Mouse (Mus musculus) hindbrain, embryonic 16.5 days (tissue): ENCODE measurements around the gene Glrx5. TPM values are rescaled to one million over a fixed set of nuclear protein-coding genes. Genes with fewer than 3 reads are reported as not detected.

ENCODE experiments used
- ATAC-seq: fragments of 200-750 bp; cut with Nextera tagmentation; 2 replicates; pipeline ENCODE4 v1.8.0; 2017; ENCODE audit warnings: moderate TSS enrichment, moderate library complexity
- H3K27ac ChIP-seq: fragments of 300-500 bp; sonication (generic); 2 replicates; pipeline ENCODE4 v1.5.1; 2014; ENCODE audit warnings: low read depth, mild to moderate bottlenecking, control low read depth, low read length, moderate library complexity
- H3K27me3 ChIP-seq: fragments of 300-500 bp; sonication (generic); replicated peaks from 2 replicates; pipeline ENCODE4 v1.6.1; 2014; ENCODE audit warnings: low read length; ENCODE audit not compliant: control insufficient read depth, insufficient read depth
- H3K36me3 ChIP-seq: fragments of 300-500 bp; sonication (generic); 2 replicates; pipeline ENCODE4 v1.6.1; 2014; ENCODE audit warnings: mild to moderate bottlenecking, low read length, moderate library complexity, mixed read lengths; ENCODE audit not compliant: control insufficient read depth, insufficient read depth
- H3K4me1 ChIP-seq: fragments of 300-500 bp; sonication (generic); 2 replicates; pipeline ENCODE4 v1.6.1; 2014; ENCODE audit warnings: low read depth, low read length; ENCODE audit not compliant: control insufficient read depth, insufficient read depth
- H3K4me2 ChIP-seq: fragments of 300-500 bp; sonication (generic); 2 replicates; pipeline ENCODE4 v1.6.1; 2014; ENCODE audit warnings: mild to moderate bottlenecking, low read length, control low read depth, moderate library complexity
- H3K4me3 ChIP-seq: fragments of 300-500 bp; sonication (generic); 2 replicates; pipeline ENCODE4 v1.5.1; 2014; ENCODE audit warnings: mild to moderate bottlenecking, low read length, control low read depth, moderate library complexity
- H3K9ac ChIP-seq: fragments of 300-500 bp; sonication (generic); 2 replicates; pipeline ENCODE4 v1.6.1; 2014; ENCODE audit warnings: low read depth, mild to moderate bottlenecking, control low read depth, low read length, moderate library complexity
- H3K9me3 ChIP-seq: fragments of 300-500 bp; sonication (generic); 2 replicates; pipeline ENCODE4 v1.6.1; 2014; ENCODE audit warnings: mild to moderate bottlenecking, low read length, moderate library complexity; ENCODE audit not compliant: control insufficient read depth
- WGBS: fragments of 180-500 bp; shearing (Covaris S2); extraction: QIAGEN DNeasy Blood & Tissue Kit; methylation state at CpG from one replicate; pipeline ENCODE4 v1.1.7; 2014; 5-methylcytosine and 5-hydroxymethylcytosine counted together
- polyA plus RNA-seq: library from polyadenylated mRNA; unstranded; fragments of >200 nt; fragmentation: Nextera tagmentation; extraction: Ambion mirVana; gene quantifications from 2 replicates; pipeline ENCODE4 v1.2.1, GENCODE M21; 2015

The Glrx5 gene
- polyA plus RNA-seq, 1 experiment from 2014 or later = 179 TPM

GRCm38 (mm10) chr12:104995259-104995876 lies 37.1 kb upstream of the Glrx5 start:
- H3K4me3 ChIP-seq = no peak overlapping the region
- ATAC-seq = no peak
- H3K4me1 ChIP-seq = no peaks in the 10 kb centered on the region
- no peak overlapping the region for H3K4me2 ChIP-seq
- WGBS = 92% methylated on average over 12 of the region's 12 CpGs
- no peak overlapping the region for H3K27ac ChIP-seq
- no peak overlapping the region for H3K9ac ChIP-seq
- H3K36me3 ChIP-seq = no peaks in the 10 kb centered on the region
- H3K27me3 ChIP-seq = no peaks in the 10 kb centered on the region; the same call in 1 of the 2 replicates
- no peaks in the 10 kb centered on the region for H3K9me3 ChIP-seq

- Histone ChIP-seq H3K4me3 (no peak overlapping the region), H3K9ac (no peak overlapping the region), H3K4me1 (no peaks in the 10 kb centered on the region), H3K4me2 (no peak overlapping the region), H3K9me3 (no peaks in the 10 kb centered on the region), H3K36me3 (no peaks in the 10 kb centered on the region), H3K27me3 (no peaks in the 10 kb centered on the region; the same call in 1 of the 2 replicates), H3K27ac (no peak overlapping the region)
- ATAC-seq = no peak
- WGBS = 89% methylated on average over 9 of the region's 9 CpGs
Measured at GRCm38 (mm10) chr12:104996012-104996728, 36.3 kb upstream of the Glrx5 start.

GRCm38 (mm10) chr12:104997159-104997558 lies 35.3 kb upstream of the Glrx5 start:
- Histone ChIP-seq H3K9me3 (no peaks in the 10 kb centered on the region), H3K4me3 (no peak overlapping the region), H3K27me3 (no peaks in the 10 kb centered on the region; the same call in 1 of the 2 replicates), H3K4me1 (no peaks in the 10 kb centered on the region), H3K9ac (no peak overlapping the region), H3K36me3 (no peaks in the 10 kb centered on the region), H3K27ac (no peak overlapping the region), H3K4me2 (no peak overlapping the region)
- 89% methylated on average over 10 of the region's 10 CpGs for WGBS
- ATAC-seq = no peak

GRCm38 (mm10) chr12:104997641-104998293 lies 34.7 kb upstream of the Glrx5 start:
- no peak overlapping the region for H3K27ac ChIP-seq
- H3K36me3 ChIP-seq = no peaks in the 10 kb centered on the region
- H3K4me2 ChIP-seq = no peak overlapping the region
- no peak for ATAC-seq
- H3K9ac ChIP-seq = no peak overlapping the region
- H3K27me3 ChIP-seq = no peaks in the 10 kb centered on the region; the same call in 1 of the 2 replicates
- H3K4me3 ChIP-seq = no peak overlapping the region
- WGBS = 85% methylated on average over 10 of the region's 10 CpGs
- H3K4me1 ChIP-seq = no peaks in the 10 kb centered on the region
- no peaks in the 10 kb centered on the region for H3K9me3 ChIP-seq

GRCm38 (mm10) chr12:104998541-104998940 lies 33.9 kb upstream of the Glrx5 start:
- H3K9me3 ChIP-seq = no peaks in the 10 kb centered on the region
- no peaks in the 10 kb centered on the region; the same call in 1 of the 2 replicates for H3K27me3 ChIP-seq
- ATAC-seq = no peak
- H3K27ac ChIP-seq = no peak overlapping the region
- H3K4me1 ChIP-seq = no peaks in the 10 kb centered on the region
- no peak overlapping the region for H3K9ac ChIP-seq
- no peak overlapping the region for H3K4me3 ChIP-seq
- no peak overlapping the region for H3K4me2 ChIP-seq
- WGBS = 68% methylated on average over 6 of the region's 6 CpGs
- H3K36me3 ChIP-seq = no peaks in the 10 kb centered on the region

- WGBS = 60% methylated on average over 8 of the region's 8 CpGs
- ATAC-seq = no peak
- Histone ChIP-seq H3K4me3 (no peak overlapping the region), H3K36me3 (no peaks in the 10 kb centered on the region), H3K27ac (no peak overlapping the region), H3K4me1 (no peaks in the 10 kb centered on the region), H3K4me2 (no peak overlapping the region), H3K9ac (no peak overlapping the region), H3K9me3 (no peaks in the 10 kb centered on the region), H3K27me3 (no peaks in the 10 kb centered on the region; the same call in 1 of the 2 replicates)
Measured at GRCm38 (mm10) chr12:104999171-104999570, 33.3 kb upstream of the Glrx5 start.

- no peak overlapping the region for H3K4me2 ChIP-seq
- no peak overlapping the region for H3K9ac ChIP-seq
- 84% methylated on average over 9 of the region's 9 CpGs for WGBS
- H3K27ac ChIP-seq = no peak overlapping the region
- H3K36me3 ChIP-seq = no peaks in the 10 kb centered on the region
- no peak overlapping the region for H3K4me3 ChIP-seq
- H3K4me1 ChIP-seq = no peaks in the 10 kb centered on the region
- H3K9me3 ChIP-seq = no peaks in the 10 kb centered on the region
- no peaks in the 10 kb centered on the region; the same call in 1 of the 2 replicates for H3K27me3 ChIP-seq
- ATAC-seq = no peak
Measured at GRCm38 (mm10) chr12:105000487-105001283, 31.8 kb upstream of the Glrx5 start.

GRCm38 (mm10) chr12:105001317-105001716 lies 31.2 kb upstream of the Glrx5 start:
- no peaks in the 10 kb centered on the region; the same call in 1 of the 2 replicates for H3K27me3 ChIP-seq
- ATAC-seq = no peak
- H3K27ac ChIP-seq = no peak overlapping the region
- H3K36me3 ChIP-seq = no peaks in the 10 kb centered on the region
- H3K4me2 ChIP-seq = no peak overlapping the region
- H3K4me1 ChIP-seq = no peaks in the 10 kb centered on the region
- 86% methylated on average over 9 of the region's 9 CpGs for whole genome bisulfite sequencing
- no peak overlapping the region for H3K4me3 ChIP-seq
- H3K9me3 ChIP-seq = no peaks in the 10 kb centered on the region
- no peak overlapping the region for H3K9ac ChIP-seq
